Mouse (Mus musculus): ENCODE measurements around the gene Jade2. TPM values are rescaled to one million over a fixed set of nuclear protein-coding genes. Genes with fewer than 3 reads are reported as not detected.

Jade2 gene
- polyA plus RNA-seq, 1 experiment from 2014 or later, result 0.79 TPM

DNA sequence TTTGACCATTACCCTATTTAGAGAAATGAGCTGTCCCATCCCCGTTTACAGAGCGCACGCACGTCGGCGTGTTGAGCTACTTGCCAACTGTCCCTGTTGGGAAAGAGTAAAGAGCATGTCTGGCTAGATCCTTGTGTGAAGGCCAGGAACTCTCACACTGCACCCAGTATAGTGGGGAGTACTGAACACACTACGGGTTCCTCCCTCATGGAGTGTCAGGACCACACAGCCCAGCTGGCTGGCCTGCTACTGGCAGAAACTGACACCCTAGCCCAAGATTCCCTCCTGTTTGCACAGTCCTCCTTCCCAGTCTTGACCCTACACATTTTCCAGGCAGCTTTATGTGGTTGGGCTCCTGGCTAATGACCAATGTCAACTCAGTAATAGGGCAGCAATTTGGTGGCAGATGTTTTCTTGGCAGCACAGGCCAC, 5.3 kb downstream of the Jade2 start:
- no peaks in the 10 kb centered on the region for H3K9me3 ChIP-seq (replicated peaks; ENCODE audit: control insufficient read depth, low read length)
- H3K4me3 ChIP-seq (ENCODE audit: low read depth, low read length), result no peak overlapping the region
- H3K27ac ChIP-seq (ENCODE audit: low read length), result no peak overlapping the region
- H3K36me3 ChIP-seq (ENCODE audit: control insufficient read depth, insufficient read depth), result no peaks in the 10 kb centered on the region
- no peak overlapping the region for H3K9ac ChIP-seq (ENCODE audit: low read depth, low read length)
- H3K4me2 ChIP-seq (ENCODE audit: low read depth, low read length), result no peak overlapping the region
- no peaks in the 10 kb centered on the region for H3K27me3 ChIP-seq (ENCODE audit: control insufficient read depth, insufficient read depth, low read depth, low read length)
- ATAC-seq (ENCODE audit: low read depth), result no peak
- peaks cover 43% of the 10 kb centered on the region for H3K4me1 ChIP-seq (ENCODE audit: control insufficient read depth, low read depth, low read length)
- 84% methylated on average over 7 of the region's 7 CpGs for WGBS (ENCODE audit: insufficient replicate concordance)

DNA sequence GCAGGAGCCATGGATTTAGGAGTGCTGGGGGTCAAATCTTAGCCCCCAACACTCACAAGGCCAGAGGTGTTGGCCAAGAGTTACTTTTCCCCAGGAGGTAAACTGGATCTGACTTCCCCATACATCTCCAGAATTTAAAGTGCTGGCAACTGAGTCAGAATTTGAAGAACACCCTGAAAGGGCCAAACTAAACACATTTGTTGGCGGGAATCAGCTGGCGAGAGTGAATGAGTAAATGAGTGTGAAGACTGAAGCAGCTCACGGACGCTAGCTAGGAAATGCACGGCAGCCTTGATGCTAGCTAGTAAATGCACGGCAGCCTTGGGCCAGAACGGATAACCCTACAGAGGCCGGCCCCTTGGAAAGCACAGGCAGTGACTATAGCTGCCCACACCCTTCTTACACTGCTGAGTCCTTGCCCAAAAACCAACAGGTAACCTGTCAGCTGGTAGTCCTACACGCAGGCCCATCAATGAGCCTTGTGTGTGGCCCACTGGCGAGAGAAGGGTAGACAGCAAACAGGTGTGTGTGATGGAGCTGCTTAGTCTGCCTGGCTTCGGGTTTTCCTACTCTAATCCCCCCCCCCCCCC, 6.6 kb downstream of the Jade2 start:
- Histone ChIP-seq H3K27me3 (ENCODE audit: control insufficient read depth, insufficient read depth, low read depth, low read length) (no peaks in the 10 kb centered on the region), H3K9me3 (replicated peaks; ENCODE audit: control insufficient read depth, low read length) (no peaks in the 10 kb centered on the region), H3K27ac (ENCODE audit: low read length) (no peak overlapping the region), H3K36me3 (ENCODE audit: control insufficient read depth, insufficient read depth) (no peaks in the 10 kb centered on the region), H3K4me1 (ENCODE audit: control insufficient read depth, low read depth, low read length) (peaks cover 40% of the 10 kb centered on the region), H3K4me2 (ENCODE audit: low read depth, low read length) (no peak overlapping the region), H3K4me3 (ENCODE audit: low read depth, low read length) (no peak overlapping the region), H3K9ac (ENCODE audit: low read depth, low read length) (no peak overlapping the region)
- ATAC-seq (ENCODE audit: low read depth), result no peak
- 78% methylated on average over 11 of the region's 11 CpGs for WGBS (ENCODE audit: insufficient replicate concordance)

DNA sequence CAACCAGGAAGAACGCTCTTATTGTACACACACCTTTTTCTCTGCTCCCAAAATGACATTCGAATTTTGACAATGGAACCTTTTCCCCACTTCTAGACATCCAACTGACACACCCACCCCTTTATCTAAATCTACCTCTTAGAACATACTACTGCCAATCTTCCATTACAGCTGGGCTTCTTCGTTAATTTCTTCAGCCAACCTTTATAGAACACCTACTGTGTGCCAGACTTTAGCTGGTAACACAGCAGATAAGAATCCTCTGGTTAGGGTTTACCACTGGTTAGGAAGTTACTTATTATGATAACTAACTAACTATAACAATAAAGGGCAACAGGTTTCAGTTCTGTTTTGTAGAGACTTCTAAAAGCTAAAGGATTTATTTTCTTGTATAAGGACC, 9.1 kb downstream of the Jade2 start:
- ATAC-seq (ENCODE audit: low read depth), result no peak
- H3K9ac ChIP-seq (ENCODE audit: low read depth, low read length), result 0 out of 2 replicates have a peak overlapping the region, but pooled peaks have one; percentile 18
- H3K4me2 ChIP-seq (ENCODE audit: low read depth, low read length), result 0 out of 2 replicates have a peak overlapping the region, but pooled peaks have one; percentile 8
- no peak overlapping the region for H3K4me3 ChIP-seq (ENCODE audit: low read depth, low read length)
- WGBS (ENCODE audit: insufficient replicate concordance), result 62% methylated on average over 3 of the region's 3 CpGs
- no peaks in the 10 kb centered on the region for H3K36me3 ChIP-seq (ENCODE audit: control insufficient read depth, insufficient read depth)
- H3K9me3 ChIP-seq (replicated peaks; ENCODE audit: control insufficient read depth, low read length), result no peaks in the 10 kb centered on the region
- H3K27ac ChIP-seq (ENCODE audit: low read length), result peak overlapping the region; percentile 82
- H3K27me3 ChIP-seq (ENCODE audit: control insufficient read depth, insufficient read depth, low read depth, low read length), result no peaks in the 10 kb centered on the region
- H3K4me1 ChIP-seq (ENCODE audit: control insufficient read depth, low read depth, low read length), result peaks cover 30% of the 10 kb centered on the region

DNA sequence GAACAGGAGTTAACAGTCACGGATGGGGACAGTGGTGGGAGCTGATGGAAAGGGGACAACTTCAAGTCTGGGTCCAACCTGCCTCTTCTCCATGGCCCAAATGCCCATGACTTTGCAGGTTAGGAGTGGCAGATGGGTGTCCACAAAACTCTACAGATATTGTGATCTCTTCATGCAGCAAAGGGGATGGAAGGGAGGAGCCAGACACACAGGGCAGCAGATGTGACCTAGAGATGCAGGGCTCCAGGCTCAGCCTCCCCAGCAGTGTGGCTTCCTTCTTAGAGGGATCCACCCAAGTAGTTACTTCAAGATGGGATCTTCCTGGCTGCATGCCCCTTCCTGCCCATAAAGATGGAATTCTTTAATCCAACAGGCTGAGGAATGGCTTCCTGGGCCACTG, 9.6 kb downstream of the Jade2 start:
- H3K9ac ChIP-seq (ENCODE audit: low read depth, low read length), result peak overlapping the region; percentile 19; the same call in 1 of the 2 replicates
- peak overlapping the region; percentile 82 for H3K27ac ChIP-seq (ENCODE audit: low read length)
- 85% methylated on average over 1 of the region's 1 CpGs for WGBS (ENCODE audit: insufficient replicate concordance)
- no peaks in the 10 kb centered on the region for H3K9me3 ChIP-seq (replicated peaks; ENCODE audit: control insufficient read depth, low read length)
- H3K27me3 ChIP-seq (ENCODE audit: control insufficient read depth, insufficient read depth, low read depth, low read length), result no peaks in the 10 kb centered on the region
- ATAC-seq (ENCODE audit: low read depth), result peak; percentile 92
- H3K4me1 ChIP-seq (ENCODE audit: control insufficient read depth, low read depth, low read length), result peaks cover 30% of the 10 kb centered on the region
- H3K4me2 ChIP-seq (ENCODE audit: low read depth, low read length), result peak overlapping the region; percentile 17; the same call in 1 of the 2 replicates
- H3K36me3 ChIP-seq (ENCODE audit: control insufficient read depth, insufficient read depth), result no peaks in the 10 kb centered on the region
- H3K4me3 ChIP-seq (ENCODE audit: low read depth, low read length), result no peak overlapping the region

DNA sequence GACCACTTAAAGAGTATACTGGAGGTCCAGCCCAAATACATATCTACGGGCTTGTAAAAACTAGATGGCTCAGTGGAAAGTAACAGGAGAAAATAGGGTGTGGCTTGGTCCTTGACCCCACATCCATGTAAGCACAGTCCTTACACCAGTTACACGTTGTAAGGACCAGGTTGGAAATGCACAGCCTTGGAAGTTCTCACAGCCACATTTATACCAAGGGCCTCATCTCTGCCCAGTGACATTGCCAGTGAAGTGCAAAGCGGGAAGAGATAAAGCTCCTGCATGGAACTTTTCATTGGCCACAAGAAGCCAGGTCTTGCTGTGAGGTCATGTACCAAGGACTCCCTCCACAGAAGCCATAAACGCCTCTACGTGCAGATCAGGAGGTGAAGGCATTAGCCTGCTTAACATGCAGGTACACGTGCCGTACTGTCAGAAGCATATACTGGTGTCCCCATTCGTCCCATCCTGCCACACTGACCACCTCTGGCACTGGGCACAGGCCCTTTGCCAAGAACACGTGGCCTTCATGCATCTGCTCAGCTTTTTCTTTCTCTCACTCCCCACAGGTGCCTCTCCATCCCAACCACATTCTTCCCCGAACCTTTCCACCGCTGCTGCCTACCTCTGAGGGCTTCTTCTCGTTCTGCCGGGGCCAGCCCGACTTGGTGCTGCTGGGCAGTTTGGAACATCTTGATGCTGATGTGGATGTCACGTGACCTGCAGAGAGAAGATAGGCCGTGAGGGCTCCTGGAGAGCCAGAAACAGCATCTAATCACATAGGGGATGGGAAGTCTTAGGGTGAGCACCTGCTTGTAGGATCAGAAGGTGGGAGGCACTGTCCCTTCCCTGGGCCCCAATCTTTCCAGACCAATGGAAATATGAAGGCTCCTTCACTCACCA, 11.2 kb downstream of the Jade2 start:
- Histone ChIP-seq H3K4me3 (ENCODE audit: low read depth, low read length) (no peak overlapping the region), H3K4me1 (ENCODE audit: control insufficient read depth, low read depth, low read length) (peaks cover 40% of the 10 kb centered on the region), H3K4me2 (ENCODE audit: low read depth, low read length) (no peak overlapping the region), H3K36me3 (ENCODE audit: control insufficient read depth, insufficient read depth) (no peaks in the 10 kb centered on the region), H3K27ac (ENCODE audit: low read length) (no peak overlapping the region), H3K9me3 (replicated peaks; ENCODE audit: control insufficient read depth, low read length) (no peaks in the 10 kb centered on the region), H3K27me3 (ENCODE audit: control insufficient read depth, insufficient read depth, low read depth, low read length) (no peaks in the 10 kb centered on the region), H3K9ac (ENCODE audit: low read depth, low read length) (no peak overlapping the region)
- WGBS (ENCODE audit: insufficient replicate concordance), result 82% methylated on average over 16 of the region's 16 CpGs
- no peak for ATAC-seq (ENCODE audit: low read depth)

DNA sequence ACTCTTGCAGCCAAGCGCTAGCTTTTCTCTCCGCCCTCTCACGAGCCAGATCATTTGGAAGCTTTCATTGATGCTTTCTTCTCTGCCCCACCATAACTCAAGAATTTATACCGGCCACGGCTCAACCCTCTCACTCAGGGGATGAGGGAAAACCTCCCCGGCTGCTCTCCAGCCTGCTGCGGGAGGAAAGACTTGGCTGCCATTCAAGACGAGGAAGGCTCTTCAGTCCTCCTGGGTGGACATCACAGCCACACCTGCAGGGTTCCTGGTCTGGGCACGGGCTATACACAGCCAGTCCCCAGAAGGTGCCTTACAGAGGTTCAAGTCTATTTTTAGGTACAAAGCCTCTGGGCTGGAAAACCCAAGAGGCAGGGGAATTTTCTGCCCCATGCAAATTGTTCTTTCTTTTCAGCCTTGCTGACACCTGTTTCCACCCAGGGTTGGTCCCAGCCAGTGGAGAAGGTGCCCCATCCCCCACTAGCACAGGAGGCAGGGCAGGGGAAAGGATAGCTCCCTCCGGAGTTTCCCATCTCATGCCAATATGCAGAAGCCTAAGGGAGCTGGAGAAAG, 12.8 kb downstream of the Jade2 start:
- no peaks in the 10 kb centered on the region for H3K36me3 ChIP-seq (ENCODE audit: control insufficient read depth, insufficient read depth)
- H3K4me2 ChIP-seq (ENCODE audit: low read depth, low read length), result no peak overlapping the region
- H3K4me1 ChIP-seq (ENCODE audit: control insufficient read depth, low read depth, low read length), result peaks cover 53% of the 10 kb centered on the region
- H3K9ac ChIP-seq (ENCODE audit: low read depth, low read length), result no peak overlapping the region
- no peak overlapping the region for H3K27ac ChIP-seq (ENCODE audit: low read length)
- 77% methylated on average over 10 of the region's 10 CpGs for WGBS (ENCODE audit: insufficient replicate concordance)
- no peak for ATAC-seq (ENCODE audit: low read depth)
- H3K4me3 ChIP-seq (ENCODE audit: low read depth, low read length), result no peak overlapping the region
- no peaks in the 10 kb centered on the region for H3K9me3 ChIP-seq (replicated peaks; ENCODE audit: control insufficient read depth, low read length)
- no peaks in the 10 kb centered on the region for H3K27me3 ChIP-seq (ENCODE audit: control insufficient read depth, insufficient read depth, low read depth, low read length)

DNA sequence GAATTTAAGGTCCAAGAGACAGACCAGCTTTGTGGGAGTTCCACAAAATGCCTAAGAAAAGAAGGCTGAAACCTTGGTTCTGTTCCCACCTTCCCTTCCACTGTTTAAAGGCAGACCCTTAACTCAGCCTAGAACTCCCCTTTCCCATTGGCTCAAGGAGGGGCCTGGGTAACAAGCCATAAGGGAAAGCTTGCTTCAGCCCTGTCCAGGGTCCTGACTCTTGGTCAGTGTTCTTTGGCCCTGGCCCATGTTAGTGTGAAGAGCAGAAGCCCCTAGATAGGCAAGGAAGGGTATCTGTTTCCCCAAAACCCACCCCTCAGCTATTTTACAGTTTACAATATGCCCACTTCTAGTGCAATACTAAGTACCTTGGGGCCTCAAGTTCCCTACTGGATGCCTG, 13.6 kb downstream of the Jade2 start:
- Histone ChIP-seq H3K4me1 (ENCODE audit: control insufficient read depth, low read depth, low read length) (peaks cover 52% of the 10 kb centered on the region), H3K27me3 (ENCODE audit: control insufficient read depth, insufficient read depth, low read depth, low read length) (no peaks in the 10 kb centered on the region), H3K9ac (ENCODE audit: low read depth, low read length) (no peak overlapping the region), H3K4me3 (ENCODE audit: low read depth, low read length) (no peak overlapping the region), H3K4me2 (ENCODE audit: low read depth, low read length) (no peak overlapping the region), H3K9me3 (replicated peaks; ENCODE audit: control insufficient read depth, low read length) (no peaks in the 10 kb centered on the region), H3K27ac (ENCODE audit: low read length) (no peak overlapping the region), H3K36me3 (ENCODE audit: control insufficient read depth, insufficient read depth) (no peaks in the 10 kb centered on the region)
- no peak for ATAC-seq (ENCODE audit: low read depth)

DNA sequence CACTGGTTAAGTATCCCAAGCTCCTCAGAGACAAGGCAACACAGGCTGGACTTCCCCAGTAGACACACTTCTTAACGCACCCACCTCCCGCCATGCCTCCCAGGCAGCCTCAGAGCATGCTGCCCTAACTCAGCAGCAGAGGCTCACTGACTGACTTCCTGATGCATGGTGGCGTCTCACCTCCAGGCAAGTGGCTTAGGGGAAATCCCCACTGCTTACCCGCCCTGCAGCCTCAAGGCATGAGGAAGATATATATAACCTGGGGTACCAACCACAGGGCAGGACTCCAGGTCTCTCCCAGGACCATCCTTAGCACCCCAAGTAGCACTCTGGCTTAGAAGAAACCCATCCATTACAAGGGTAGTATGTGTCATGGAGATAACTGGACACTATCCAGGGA, 14.3 kb downstream of the Jade2 start:
- H3K27ac ChIP-seq (ENCODE audit: low read length), result no peak overlapping the region
- H3K4me1 ChIP-seq (ENCODE audit: control insufficient read depth, low read depth, low read length), result peaks cover 52% of the 10 kb centered on the region
- 74% methylated on average over 4 of the region's 4 CpGs for WGBS (ENCODE audit: insufficient replicate concordance)
- H3K9ac ChIP-seq (ENCODE audit: low read depth, low read length), result no peak overlapping the region
- H3K27me3 ChIP-seq (ENCODE audit: control insufficient read depth, insufficient read depth, low read depth, low read length), result no peaks in the 10 kb centered on the region
- no peak overlapping the region for H3K4me2 ChIP-seq (ENCODE audit: low read depth, low read length)
- H3K4me3 ChIP-seq (ENCODE audit: low read depth, low read length), result no peak overlapping the region
- no peaks in the 10 kb centered on the region for H3K9me3 ChIP-seq (replicated peaks; ENCODE audit: control insufficient read depth, low read length)
- H3K36me3 ChIP-seq (ENCODE audit: control insufficient read depth, insufficient read depth), result no peaks in the 10 kb centered on the region
- no peak for ATAC-seq (ENCODE audit: low read depth)

DNA sequence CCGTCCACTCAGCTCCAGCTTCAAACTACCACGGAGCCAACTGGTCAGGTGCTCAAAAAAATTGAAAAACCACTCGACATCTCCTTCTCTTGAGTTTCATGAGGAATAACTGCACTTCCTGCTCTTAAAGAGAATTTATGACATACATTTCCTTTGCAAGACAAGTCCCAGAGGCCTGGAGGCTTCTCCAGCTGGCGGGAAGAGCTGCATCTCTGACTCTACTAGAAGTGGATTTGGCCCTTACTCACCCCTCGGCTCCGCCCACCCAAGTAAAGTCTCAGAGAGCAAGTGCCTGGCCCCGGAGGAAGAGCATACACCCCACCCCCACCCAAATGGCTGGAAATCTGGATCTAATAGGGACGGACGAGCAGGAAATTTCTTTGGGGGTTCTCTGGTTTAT, 16.3 kb downstream of the Jade2 start:
- 41% methylated on average over 9 of the region's 9 CpGs for WGBS (ENCODE audit: insufficient replicate concordance)
- peak overlapping the region; percentile 16 for H3K4me3 ChIP-seq (ENCODE audit: low read depth, low read length)
- H3K36me3 ChIP-seq (ENCODE audit: control insufficient read depth, insufficient read depth), result no peaks in the 10 kb centered on the region
- H3K9ac ChIP-seq (ENCODE audit: low read depth, low read length), result peak overlapping the region; percentile 50
- H3K4me2 ChIP-seq (ENCODE audit: low read depth, low read length), result peak overlapping the region; percentile 58
- H3K27me3 ChIP-seq (ENCODE audit: control insufficient read depth, insufficient read depth, low read depth, low read length), result no peaks in the 10 kb centered on the region
- peak overlapping the region; percentile 86 for H3K27ac ChIP-seq (ENCODE audit: low read length)
- peak; percentile 53 for ATAC-seq (ENCODE audit: low read depth)
- H3K9me3 ChIP-seq (replicated peaks; ENCODE audit: control insufficient read depth, low read length), result no peaks in the 10 kb centered on the region
- peaks cover 46% of the 10 kb centered on the region for H3K4me1 ChIP-seq (ENCODE audit: control insufficient read depth, low read depth, low read length)

Measured in liver, embryonic 16.5 days (tissue).